Mouse (Mus musculus) C2C12 (cell line): ENCODE measurements around the gene Btbd8.

Experiments used
- CEBPB ChIP-seq: IDR thresholded peaks from one replicate; pipeline ENCODE4 v1.6.1; 2011; ENCODE audit warnings: low read depth, mild to moderate bottlenecking, control low read depth, moderate library complexity
- CTCF ChIP-seq: IDR thresholded peaks from one replicate; pipeline ENCODE4 v1.5.1; 2011; ENCODE audit not compliant: control insufficient read depth, insufficient read depth, insufficient read length
- FOSL1 ChIP-seq: IDR thresholded peaks from one replicate; pipeline ENCODE4 v1.8.0; 2011; ENCODE audit warnings: mild to moderate bottlenecking, low read length; ENCODE audit not compliant: poor library complexity, insufficient read depth, severe bottlenecking
- MAX ChIP-seq: IDR thresholded peaks from one replicate; pipeline ENCODE4 v1.6.1; 2011; ENCODE audit warnings: mild to moderate bottlenecking, control low read depth
- MYOD1 ChIP-seq: IDR thresholded peaks from one replicate; pipeline ENCODE4 v1.6.1; 2011; ENCODE audit warnings: low read depth; ENCODE audit not compliant: control insufficient read depth, insufficient read length
- MYOG ChIP-seq: IDR thresholded peaks from one replicate; pipeline ENCODE4 v1.6.1; 2011; ENCODE audit not compliant: control insufficient read depth, insufficient read length; ENCODE audit errors: extremely low read depth
- USF1 ChIP-seq: IDR thresholded peaks from one replicate; pipeline ENCODE4 v1.6.1; 2011; ENCODE audit warnings: low read depth, mild to moderate bottlenecking, control low read depth, moderate library complexity

GRCm38 (mm10) chr5:107466501-107466900 is 28.7 kb downstream of the Btbd8 start:
- TF ChIP-seq CEBPB (no peak), CTCF (no peak), MAX (no peak), MYOD1 (no peak), USF1 (no peak), MYOG (no peak), FOSL1 (no peak)
